Mouse (Mus musculus): ENCODE results near the gene Hist1h4m.
"Not testable (repeated sequence)": the region's sequence is repeated elsewhere in the genome, so short reads cannot be mapped to it uniquely, and the experiment has no call there.

The Hist1h4m gene

GRCm38 (mm10) chr13:21810073-21810472 is 1.5 kb upstream of the Hist1h4m start, which contains the start of the genes Hist1h2bq and Hist1h2ao:
TSS of gene Hist1h2bq (minus strand) at chr13:21810197.
TSS of gene Hist1h2ao (plus strand) at chr13:21810465.
- DNase-seq (ENCODE audit: low read depth, low spot score), result not testable (repeated sequence)

- not testable (repeated sequence) for DNase-seq (ENCODE audit: low read depth, low spot score)
Measured at GRCm38 (mm10) chr13:21811074-21811473, 472 bp upstream of the Hist1h4m start.

- not testable (repeated sequence) for DNase-seq (ENCODE audit: low read depth, low spot score)
Measured at GRCm38 (mm10) chr13:21812092-21812491, 546 bp downstream of the Hist1h4m start.

- DNase-seq (ENCODE audit: low read depth, low spot score), result not testable (repeated sequence)
Measured at GRCm38 (mm10) chr13:21820082-21820890, 8.7 kb downstream of the Hist1h4m start.

GRCm38 (mm10) chr13:21828511-21828910 is 17.0 kb downstream of the Hist1h4m start:
- DNase-seq (ENCODE audit: low read depth, low spot score), result no peak

- no peak for DNase-seq (ENCODE audit: low read depth, low spot score)
Measured at GRCm38 (mm10) chr13:21830344-21830743, 18.8 kb downstream of the Hist1h4m start.

GRCm38 (mm10) chr13:21831418-21832394 is 20.2 kb downstream of the Hist1h4m start, which contains the start of gene Hist1h4n:
TSS of gene Hist1h4n (minus strand) at chr13:21832196.
- not testable (repeated sequence) for DNase-seq (ENCODE audit: low read depth, low spot score)

GRCm38 (mm10) chr13:21833461-21833860 is 21.9 kb downstream of the Hist1h4m start, which contains the start of the genes Hist1h2ap and Hist1h2br:
TSS of gene Hist1h2ap (minus strand) at chr13:21833507.
TSS of gene Hist1h2br (plus strand) at chr13:21833743.
- not testable (repeated sequence) for DNase-seq (ENCODE audit: low read depth, low spot score)

- not testable (repeated sequence) for DNase-seq (ENCODE audit: low read depth, low spot score)
Measured at GRCm38 (mm10) chr13:21840508-21840907, 29.0 kb downstream of the Hist1h4m start.

- DNase-seq (ENCODE audit: low read depth, low spot score), result not testable (repeated sequence)
Measured at GRCm38 (mm10) chr13:21846356-21846755, 34.8 kb downstream of the Hist1h4m start.

GRCm38 (mm10) chr13:21847883-21848282 is 36.3 kb downstream of the Hist1h4m start:
- no peak for DNase-seq (ENCODE audit: low read depth, low spot score)

GRCm38 (mm10) chr13:21850696-21851095 is 39.1 kb downstream of the Hist1h4m start:
- not testable (repeated sequence) for DNase-seq (ENCODE audit: low read depth, low spot score)

GRCm38 (mm10) chr13:21852215-21852945 is 40.8 kb downstream of the Hist1h4m start:
- no peak for DNase-seq (ENCODE audit: low read depth, low spot score)

- DNase-seq (ENCODE audit: low read depth, low spot score), result peak; percentile 34
Measured at GRCm38 (mm10) chr13:21855146-21855545, 43.6 kb downstream of the Hist1h4m start.

- DNase-seq (ENCODE audit: low read depth, low spot score), result peak; percentile 43
Measured at GRCm38 (mm10) chr13:21855698-21856162, 44.2 kb downstream of the Hist1h4m start.

GRCm38 (mm10) chr13:21861608-21862007 is 50.1 kb downstream of the Hist1h4m start:
- no peak for DNase-seq (ENCODE audit: low read depth, low spot score)

Data from telencephalon, adult 2 months (tissue).